Mouse (Mus musculus) MEL (cell line): ENCODE measurements around the gene Rab11fip3. TPM values are rescaled to one million over a fixed set of nuclear protein-coding genes. Genes with fewer than 3 reads are reported as not detected.

ENCODE experiments used
- DNase-seq: peaks from one replicate; pipeline ENCODE4 v3.0.0; 2011; ENCODE audit warnings: low read depth, low spot score
- H3K27ac ChIP-seq: 2 replicates; pipeline ENCODE4 v1.5.1; 2012; ENCODE audit warnings: low read depth, mild to moderate bottlenecking, control low read depth, low read length, moderate library complexity; ENCODE audit not compliant: control insufficient read depth
- H3K27me3 ChIP-seq, 2 experiments: fragments of 150-350 bp in 1 of 2; sonication (generic) in 1 of 2; 2 replicates each; pipeline ENCODE4 v1.6.1; 2012; ENCODE audit warnings: low read length in 2 of 2, mild to moderate bottlenecking in 2 of 2, improper control_type of control experiment in 1 of 2, moderate library complexity in 1 of 2; ENCODE audit not compliant: insufficient read depth in 2 of 2, control insufficient read depth in 1 of 2
- H3K36me3 ChIP-seq, 2 experiments: 2 replicates each; pipeline ENCODE4 v1.6.1; 2012 to 2014; ENCODE audit warnings: low read length in 2 of 2, improper control_type of control experiment in 1 of 2, inconsistent platforms in 1 of 2, mild to moderate bottlenecking in 1 of 2; ENCODE audit not compliant: insufficient read depth in 2 of 2, control insufficient read depth in 1 of 2
- H3K4me1 ChIP-seq, 2 experiments: fragments of 150-350 bp in 1 of 2; sonication (generic) in 1 of 2; 2 replicates each; pipeline ENCODE4 v1.6.1; 2012; ENCODE audit warnings: low read length in 2 of 2, improper control_type of control experiment in 1 of 2, mild to moderate bottlenecking in 1 of 2; ENCODE audit not compliant: insufficient read depth in 2 of 2, control insufficient read depth in 1 of 2
- H3K4me3 ChIP-seq, 2 experiments: fragments of 150-350 bp in 1 of 2; sonication (generic) in 1 of 2; 2 replicates each; pipeline ENCODE4 v1.5.1; 2012; ENCODE audit warnings: low read depth in 2 of 2, low read length in 2 of 2, mild to moderate bottlenecking in 2 of 2, moderate library complexity in 2 of 2, control low read depth in 1 of 2, improper control_type of control experiment in 1 of 2; ENCODE audit not compliant: control insufficient read depth in 1 of 2, insufficient read depth in 1 of 2
- H3K79me2 ChIP-seq: 2 replicates; pipeline ENCODE4 v1.6.1; 2012; ENCODE audit warnings: mild to moderate bottlenecking, low read length, moderate library complexity; ENCODE audit not compliant: control insufficient read depth, poor library complexity, insufficient read depth
- H3K9ac ChIP-seq: 2 replicates; pipeline ENCODE4 v1.6.1; 2012; ENCODE audit warnings: low read depth, mild to moderate bottlenecking, control low read depth, low read length, moderate library complexity; ENCODE audit not compliant: control insufficient read depth, poor library complexity, severe bottlenecking
- H3K9me3 ChIP-seq: fragments of 150-350 bp; sonication (generic); replicated peaks from 2 replicates; pipeline ENCODE4 v1.6.1; 2012; ENCODE audit warnings: mild to moderate bottlenecking, low read length, improper control_type of control experiment, moderate library complexity; ENCODE audit not compliant: insufficient read depth
- BHLHE40 ChIP-seq: IDR thresholded peaks from 2 replicates; pipeline ENCODE4 v1.6.1; 2012; ENCODE audit warnings: low read depth, mild to moderate bottlenecking, inconsistent platforms, low read length, improper control_type of control experiment, borderline replicate concordance
- CHD1 ChIP-seq: IDR thresholded peaks from 2 replicates; pipeline ENCODE4 v1.6.1; 2012; ENCODE audit warnings: low read depth, mild to moderate bottlenecking, inconsistent platforms, low read length, improper control_type of control experiment
- CTCF ChIP-seq, 3 experiments: IDR thresholded peaks in 2 of 3; conservative IDR thresholded peaks in 1 of 3; 2 replicates each; pipeline ENCODE4 v1.5.1; 2011 to 2012; ENCODE audit warnings: low read length in 3 of 3, low read depth in 2 of 3, mild to moderate bottlenecking in 2 of 3, improper control_type of control experiment in 1 of 3, inconsistent platforms in 1 of 3, mixed read lengths in 1 of 3, moderate library complexity in 1 of 3; ENCODE audit not compliant: control insufficient read depth in 1 of 3, insufficient read depth in 1 of 3, poor library complexity in 1 of 3, severe bottlenecking in 1 of 3
- EP300 ChIP-seq, 2 experiments: IDR thresholded peaks; 2 replicates each; pipeline ENCODE4 v1.6.1; 2011; ENCODE audit warnings: improper control_type of control experiment in 2 of 2, low read length in 2 of 2, low read depth in 1 of 2, mild to moderate bottlenecking in 1 of 2
- GATA1 ChIP-seq: IDR thresholded peaks from 2 replicates; pipeline ENCODE4 v1.6.1; 2011; ENCODE audit warnings: low read depth, low read length, improper control_type of control experiment
- HCFC1 ChIP-seq: IDR thresholded peaks from 2 replicates; pipeline ENCODE4 v1.6.1; 2012; ENCODE audit warnings: low read depth, mild to moderate bottlenecking, inconsistent platforms, low read length, improper control_type of control experiment, moderate library complexity
- JUND ChIP-seq: IDR thresholded peaks from 2 replicates; pipeline ENCODE4 v1.6.1; 2011; ENCODE audit warnings: low read depth, mild to moderate bottlenecking, improper control_type of control experiment, low read length
- KAT2A ChIP-seq: conservative IDR thresholded peaks from 2 replicates; pipeline ENCODE4 v1.6.1; 2012; ENCODE audit warnings: low read depth, low read length, improper control_type of control experiment, inconsistent platforms
- MAFK ChIP-seq: IDR thresholded peaks from 2 replicates; pipeline ENCODE4 v1.6.1; 2011; ENCODE audit warnings: low read depth, mild to moderate bottlenecking, low read length, improper control_type of control experiment, borderline replicate concordance
- MAX ChIP-seq: IDR thresholded peaks from 2 replicates; pipeline ENCODE4 v1.6.1; 2011; ENCODE audit warnings: low read length, improper control_type of control experiment
- MEF2A ChIP-seq: IDR thresholded peaks from 2 replicates; pipeline ENCODE4 v1.6.1; 2014; ENCODE audit warnings: low read depth, mild to moderate bottlenecking, inconsistent platforms, low read length, improper control_type of control experiment; ENCODE audit not compliant: poor library complexity, insufficient replicate concordance, severe bottlenecking; ENCODE audit errors: extremely low read depth
- MXI1 ChIP-seq: IDR thresholded peaks from 2 replicates; pipeline ENCODE4 v1.6.1; 2011; ENCODE audit warnings: mild to moderate bottlenecking, low read depth, low read length, improper control_type of control experiment
- MYB ChIP-seq: IDR thresholded peaks from 2 replicates; pipeline ENCODE4 v1.6.1; 2011; ENCODE audit warnings: mild to moderate bottlenecking, low read depth, low read length, improper control_type of control experiment
- MYC ChIP-seq: IDR thresholded peaks from 2 replicates; pipeline ENCODE4 v1.6.1; 2011; ENCODE audit warnings: low read depth, mild to moderate bottlenecking, low read length, improper control_type of control experiment, moderate library complexity
- POLR2AphosphoS2 ChIP-seq: IDR thresholded peaks from 2 replicates; pipeline ENCODE4 v1.6.1; 2011; ENCODE audit warnings: low read length, improper control_type of control experiment
- POLR2AphosphoS5 ChIP-seq: IDR thresholded peaks from 2 replicates; pipeline ENCODE4 v1.6.1; 2012; ENCODE audit warnings: low read depth, borderline replicate concordance, mild to moderate bottlenecking, inconsistent platforms, low read length, moderate library complexity, mixed read lengths
- RCOR1 ChIP-seq: IDR thresholded peaks from 2 replicates; pipeline ENCODE4 v1.6.1; 2012; ENCODE audit warnings: low read depth, mild to moderate bottlenecking, inconsistent platforms, low read length, improper control_type of control experiment
- SIN3A ChIP-seq: IDR thresholded peaks from 2 replicates; pipeline ENCODE4 v1.6.1; 2012; ENCODE audit warnings: low read length, improper control_type of control experiment, inconsistent platforms
- SMC3 ChIP-seq: IDR thresholded peaks from 2 replicates; pipeline ENCODE4 v1.6.1; 2011; ENCODE audit warnings: low read depth, low read length, improper control_type of control experiment
- TAL1 ChIP-seq: IDR thresholded peaks from 2 replicates; pipeline ENCODE4 v1.6.1; 2012; ENCODE audit warnings: mild to moderate bottlenecking, inconsistent platforms, low read length, moderate library complexity, mixed read lengths
- TBP ChIP-seq: IDR thresholded peaks from 2 replicates; pipeline ENCODE4 v1.8.0; 2011; ENCODE audit warnings: low read depth, low read length, improper control_type of control experiment
- TCF12 ChIP-seq: IDR thresholded peaks from 2 replicates; pipeline ENCODE4 v1.6.1; 2014; ENCODE audit warnings: low read depth, mild to moderate bottlenecking, inconsistent platforms, low read length, improper control_type of control experiment, moderate library complexity
- UBTF ChIP-seq: IDR thresholded peaks from 2 replicates; pipeline ENCODE4 v1.6.1; 2012; ENCODE audit warnings: low read depth, mild to moderate bottlenecking, inconsistent platforms, low read length, improper control_type of control experiment, moderate library complexity, borderline replicate concordance; ENCODE audit not compliant: insufficient read depth
- USF2 ChIP-seq, 2 experiments: IDR thresholded peaks; 2 replicates each; pipeline ENCODE4 v1.6.1; 2011 to 2012; ENCODE audit warnings: improper control_type of control experiment in 2 of 2, low read length in 2 of 2, borderline replicate concordance in 1 of 2, inconsistent platforms in 1 of 2, low read depth in 1 of 2, mild to moderate bottlenecking in 1 of 2; ENCODE audit not compliant: insufficient read depth in 1 of 2
- ZC3H11A ChIP-seq: IDR thresholded peaks from 2 replicates; pipeline ENCODE4 v1.6.1; 2012; ENCODE audit warnings: low read depth, mild to moderate bottlenecking, inconsistent platforms, low read length, improper control_type of control experiment
- ZKSCAN1 ChIP-seq: IDR thresholded peaks from 2 replicates; pipeline ENCODE4 v1.6.1; 2012; ENCODE audit warnings: low read depth, mild to moderate bottlenecking, inconsistent platforms, low read length, improper control_type of control experiment, moderate library complexity
- ZMIZ1 ChIP-seq: IDR thresholded peaks from 2 replicates; pipeline ENCODE4 v1.6.1; 2012; ENCODE audit warnings: low read depth, mild to moderate bottlenecking, inconsistent platforms, low read length, improper control_type of control experiment, moderate library complexity
- ZNF384 ChIP-seq: IDR thresholded peaks from 2 replicates; pipeline ENCODE4 v1.6.1; 2012; ENCODE audit warnings: low read depth, mild to moderate bottlenecking, inconsistent platforms, low read length, improper control_type of control experiment
- polyA plus RNA-seq, 2 experiments: library from polyadenylated mRNA; stranded (reverse) in 1 of 2; unstranded in 1 of 2; fragments of >175 nt in 1 of 2; fragments of >200 nt in 1 of 2; gene quantifications; 2 replicates each; pipeline versions ENCODE4 v1.2.1 to v1.2.4; 2012; ENCODE audit warnings: low replicate concordance in 2 of 2, low read depth in 1 of 2; ENCODE audit not compliant: insufficient read length in 2 of 2, insufficient read depth in 1 of 2, missing spikeins in 1 of 2
- total RNA-seq: library from RNA; depleted of rRNA; stranded (reverse); fragments of 300-350 nt; gene quantifications from 2 replicates; pipeline ENCODE4 v1.2.3, GENCODE M21; 2012

Gene Rab11fip3
- total and polyA plus RNA-seq, 3 experiments: 3.2 to 18.9 TPM; not detected in 1

GRCm38 (mm10) chr17:26013711-26014110, 55.6 kb downstream of the Rab11fip3 start:
- no peaks in the 10 kb centered on the region for H3K27me3 ChIP-seq
- H3K9me3 ChIP-seq: no peaks in the 10 kb centered on the region
- no peak overlapping the region for H3K4me3 ChIP-seq
- DNase-seq: no peak
- H3K4me1 ChIP-seq: peaks cover 0 to 10% of the 10 kb centered on the region in 2 experiments; a peak in 2 of 4 replicates
- no peak overlapping the region for H3K9ac ChIP-seq
- H3K79me2 ChIP-seq: no peaks in the 10 kb centered on the region
- H3K36me3 ChIP-seq: peaks cover 0 to 4% of the 10 kb centered on the region in 2 experiments; a peak in 3 of 4 replicates
- TF ChIP-seq ZKSCAN1: no peak
- no peak for TF ChIP-seq POLR2AphosphoS5
- TF ChIP-seq SMC3: no peak
- no peak for TF ChIP-seq HCFC1
- TF ChIP-seq EP300 (IDR thresholded peaks at IDR 0.05; ENCODE audit: low read depth in 1 of 2, low read length in 2 of 2): no peak
- no peak for TF ChIP-seq MYB
- TF ChIP-seq UBTF: no peak
- no peak for TF ChIP-seq ZNF384
- TF ChIP-seq MAX: no peak
- TF ChIP-seq ZMIZ1: no peak
- no peak for TF ChIP-seq USF2 (IDR thresholded peaks at IDR 0.05; ENCODE audit: borderline replicate concordance in 1 of 2, insufficient read depth in 1 of 2, low read depth in 1 of 2, low read length in 2 of 2)
- TF ChIP-seq POLR2AphosphoS2: no peak
- TF ChIP-seq BHLHE40: no peak
- TF ChIP-seq TAL1: no peak
- TF ChIP-seq MAFK: no peak
- TF ChIP-seq JUND: no peak
- no peak for TF ChIP-seq KAT2A
- no peak for TF ChIP-seq TBP
- TF ChIP-seq MXI1: no peak
- no peak for TF ChIP-seq CTCF (IDR thresholded peaks at IDR 0.05 in 2 of 3, conservative IDR thresholded peaks at IDR 0.05 in 1 of 3; ENCODE audit: control insufficient read depth in 1 of 3, insufficient read depth in 1 of 3, low read depth in 2 of 3, low read length in 3 of 3, poor library complexity in 1 of 3, severe bottlenecking in 1 of 3)
- TF ChIP-seq, all 39 proteins: peak for 0
- no peak overlapping the region for H3K27ac ChIP-seq

GRCm38 (mm10) chr17:26011841-26012460, 57.4 kb downstream of the Rab11fip3 start:
- Histone ChIP-seq H3K27ac (no peak overlapping the region), H3K4me3 (no peak overlapping the region), H3K36me3 (peaks cover 0 to 7% of the 10 kb centered on the region in 2 experiments; a peak in 3 of 4 replicates), H3K4me1 (peaks cover 0 to 14% of the 10 kb centered on the region in 2 experiments; a peak in 2 of 4 replicates), H3K79me2 (no peaks in the 10 kb centered on the region), H3K27me3 (no peaks in the 10 kb centered on the region), H3K9me3 (no peaks in the 10 kb centered on the region), H3K9ac (no peak overlapping the region)
- DNase-seq: peak; percentile 96
- TF ChIP-seq EP300 (IDR thresholded peaks at IDR 0.05; ENCODE audit: low read depth in 1 of 2, low read length in 2 of 2) (peak in 1 of 2 experiments; percentile 49; a peak in 1 of 4 replicates), SIN3A (peak; percentile 99), TAL1 (peak; percentile 67), MXI1 (peak; percentile 98), HCFC1 (0 out of 2 replicates have a peak, but pooled peaks have one; percentile 21), TCF12 (peak; percentile 27; the same call in 1 of the 2 replicates), MAX (peak; percentile 79; the same call in 1 of the 2 replicates), MEF2A (no peak), POLR2AphosphoS2 (no peak), ZC3H11A (no peak), KAT2A (no peak), ZMIZ1 (no peak), CTCF (IDR thresholded peaks at IDR 0.05 in 2 of 3, conservative IDR thresholded peaks at IDR 0.05 in 1 of 3; ENCODE audit: control insufficient read depth in 1 of 3, insufficient read depth in 1 of 3, low read depth in 2 of 3, low read length in 3 of 3, poor library complexity in 1 of 3, severe bottlenecking in 1 of 3) (peak; percentile 86 to 90 (median 88)), CHD1 (no peak), MYC (0 out of 2 replicates have a peak, but pooled peaks have one; percentile 50), SMC3 (peak; percentile 80), RCOR1 (no peak), TBP (peak; percentile 57; the same call in 1 of the 2 replicates), GATA1 (0 out of 2 replicates have a peak, but pooled peaks have one; percentile 48)
